Mouse (Mus musculus) embryonic facial prominence, embryonic 12.5 days (tissue): ENCODE measurements around the gene Rbm6. TPM values are rescaled to one million over a fixed set of nuclear protein-coding genes. Genes with fewer than 3 reads are reported as not detected.
A peak's percentile ranks its signal among the peaks of the same experiment; 100 is the strongest.

Experiments used
- ATAC-seq: fragments of 200-750 bp; cut with Nextera tagmentation; 2 replicates; pipeline ENCODE4 v1.8.0; 2017; ENCODE audit not compliant: insufficient number of reproducible peaks, insufficient read depth, low FRiP score, low TSS enrichment
- H3K27ac ChIP-seq: fragments of 300-500 bp; sonication (generic); 2 replicates; pipeline ENCODE4 v1.5.1; 2016; ENCODE audit warnings: mild to moderate bottlenecking
- H3K27me3 ChIP-seq: fragments of 300-500 bp; sonication (generic); 2 replicates; pipeline ENCODE4 v1.6.1; 2016; ENCODE audit warnings: mild to moderate bottlenecking, moderate library complexity
- H3K36me3 ChIP-seq: fragments of 300-500 bp; sonication (generic); 2 replicates; pipeline ENCODE4 v1.6.1; 2016; ENCODE audit warnings: mild to moderate bottlenecking
- H3K4me1 ChIP-seq: fragments of 300-500 bp; sonication (generic); 2 replicates; pipeline ENCODE4 v1.6.1; 2016
- H3K4me2 ChIP-seq: fragments of 300-500 bp; sonication (generic); replicated peaks from 2 replicates; pipeline ENCODE4 v1.6.1; 2016; ENCODE audit warnings: mild to moderate bottlenecking, moderate library complexity
- H3K4me3 ChIP-seq: fragments of 300-500 bp; sonication (generic); 2 replicates; pipeline ENCODE4 v1.5.1; 2016; ENCODE audit warnings: mild to moderate bottlenecking
- H3K9ac ChIP-seq: fragments of 300-500 bp; sonication (generic); 2 replicates; pipeline ENCODE4 v1.6.1; 2016; ENCODE audit warnings: mild to moderate bottlenecking, moderate library complexity
- H3K9me3 ChIP-seq: fragments of 300-500 bp; sonication (generic); 2 replicates; pipeline ENCODE4 v1.6.1; 2016; ENCODE audit warnings: mild to moderate bottlenecking, moderate library complexity
- WGBS: fragments of 180-500 bp; shearing (Covaris S2); methylation state at CpG from one replicate; pipeline ENCODE4 v1.1.7; 2016; 5-methylcytosine and 5-hydroxymethylcytosine counted together
- polyA plus RNA-seq: library from polyadenylated mRNA; unstranded; fragments of >200 nt; fragmentation: Nextera tagmentation; extraction: Ambion mirVana; gene quantifications from 2 replicates; pipeline ENCODE4 v1.2.1, GENCODE M21; 2016

Gene Rbm6
- polyA plus RNA-seq, 1 experiment from 2014 or later, result 110 TPM

DNA sequence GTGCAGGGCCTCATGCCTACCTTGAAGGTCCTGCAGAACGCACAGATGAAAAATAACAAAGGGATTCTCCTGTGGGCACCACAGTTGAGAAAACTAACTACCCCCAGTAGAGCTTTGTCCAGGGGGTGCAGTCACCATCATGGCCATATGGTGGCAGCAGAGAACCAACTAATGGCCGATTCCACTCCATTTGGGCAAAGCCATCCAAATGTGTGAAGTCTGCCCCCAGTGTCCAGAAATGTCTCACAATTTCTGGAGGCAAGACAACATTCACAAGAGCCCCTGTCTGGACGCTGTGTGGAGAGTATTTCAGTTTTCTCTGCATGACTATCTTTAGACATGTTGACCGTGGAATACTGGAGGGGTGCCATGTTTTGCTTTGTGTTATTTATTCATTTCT lies 31.7 kb upstream of the Rbm6 start:
- Histone ChIP-seq H3K27me3 (peaks cover 20% of the 10 kb centered on the region), H3K4me2 (no peak overlapping the region)
- 6% methylated on average over 4 of the region's 4 CpGs for WGBS

DNA sequence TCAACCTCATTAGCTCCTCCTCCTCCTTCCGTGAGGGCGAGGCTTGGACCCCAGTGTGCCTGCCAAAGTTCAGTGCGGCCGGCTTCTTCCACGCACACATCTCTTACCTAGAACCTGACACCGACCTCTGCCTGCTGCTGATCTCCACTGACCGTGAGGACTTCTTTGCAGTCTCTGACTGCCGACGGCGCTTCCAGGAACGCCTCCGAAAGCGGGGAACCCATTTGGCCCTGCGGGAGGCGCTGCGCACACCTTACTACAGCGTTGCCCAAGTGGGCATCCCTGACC lies 28.5 kb upstream of the Rbm6 start:
- Histone ChIP-seq H3K4me3 (peak overlapping the region; percentile 28; the same call in 1 of the 2 replicates), H3K4me2 (peak overlapping the region; percentile 61), H3K4me1 (peaks cover 12% of the 10 kb centered on the region), H3K27me3 (peaks cover 23% of the 10 kb centered on the region), H3K36me3 (peaks cover 16% of the 10 kb centered on the region), H3K9ac (peak overlapping the region; percentile 40; the same call in 1 of the 2 replicates), H3K9me3 (no peaks in the 10 kb centered on the region), H3K27ac (no peak overlapping the region)
- no peak for ATAC-seq
- 10% methylated on average over 17 of the region's 17 CpGs for WGBS

More for the DNA sequence above, 31.7 kb upstream of the Rbm6 start:
- no peaks in the 10 kb centered on the region for H3K9me3 ChIP-seq
- H3K4me1 ChIP-seq, result peaks cover 37% of the 10 kb centered on the region
- H3K36me3 ChIP-seq, result peaks cover 16% of the 10 kb centered on the region
- H3K27ac ChIP-seq, result no peak overlapping the region
- no peak for ATAC-seq
- H3K4me3 ChIP-seq, result no peak overlapping the region
- no peak overlapping the region for H3K9ac ChIP-seq

DNA sequence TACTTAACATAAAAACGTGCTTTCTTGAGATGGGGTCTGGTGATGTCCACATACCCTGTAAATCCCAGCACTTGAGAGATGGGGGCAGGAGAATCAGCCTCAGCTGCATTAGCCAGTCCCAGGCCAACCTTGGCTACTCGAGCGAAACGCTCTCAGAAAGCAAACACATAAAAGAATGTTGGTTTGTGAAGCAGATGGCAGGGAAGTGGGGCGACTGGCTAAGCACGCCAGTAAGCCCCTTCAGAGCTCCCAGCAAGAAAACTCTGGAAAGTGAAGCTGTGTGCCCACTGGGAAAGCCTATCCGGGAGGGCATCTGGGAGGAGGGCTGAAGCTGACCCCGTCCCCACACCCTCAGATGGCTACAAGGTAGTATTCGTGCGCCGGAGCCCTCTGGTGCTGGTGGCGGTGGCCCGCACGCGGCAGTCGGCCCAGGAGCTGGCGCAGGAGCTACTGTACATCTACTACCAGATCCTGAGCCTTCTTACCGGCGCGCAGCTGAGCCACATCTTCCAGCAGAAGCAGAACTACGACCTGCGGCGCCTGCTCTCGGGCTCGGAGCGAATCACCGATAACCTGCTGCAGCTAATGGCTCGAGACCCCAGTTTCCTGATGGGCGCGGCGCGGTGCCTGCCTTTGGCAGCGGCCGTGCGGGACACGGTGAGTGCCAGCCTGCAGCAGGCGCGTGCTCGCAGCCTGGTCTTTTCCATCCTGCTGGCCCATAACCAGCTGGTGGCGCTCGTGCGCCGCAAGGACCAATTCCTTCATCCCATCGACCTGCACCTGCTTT lies 28.0 kb upstream of the Rbm6 start:
- Histone ChIP-seq H3K4me1 (peaks cover 7% of the 10 kb centered on the region), H3K27me3 (peaks cover 23% of the 10 kb centered on the region), H3K36me3 (peaks cover 16% of the 10 kb centered on the region), H3K9ac (peak overlapping the region; percentile 40), H3K4me2 (peak overlapping the region; percentile 61), H3K27ac (no peak overlapping the region), H3K9me3 (no peaks in the 10 kb centered on the region), H3K4me3 (peak overlapping the region; percentile 28)
- 6% methylated on average over 44 of the region's 44 CpGs for WGBS
- 0 out of 2 replicates have a peak, but pooled peaks have one; percentile 30 for ATAC-seq

- peaks cover 6% of the 10 kb centered on the region; the same call in 1 of the 2 replicates for H3K4me1 ChIP-seq
- H3K9me3 ChIP-seq, result no peaks in the 10 kb centered on the region
- peaks cover 23% of the 10 kb centered on the region for H3K27me3 ChIP-seq
- H3K36me3 ChIP-seq, result peaks cover 16% of the 10 kb centered on the region
- H3K4me2 ChIP-seq, result no peak overlapping the region
- H3K27ac ChIP-seq, result no peak overlapping the region
- ATAC-seq, result no peak
- 71% methylated on average over 12 of the region's 12 CpGs for WGBS
- H3K9ac ChIP-seq, result peak overlapping the region; percentile 8; the same call in 1 of the 2 replicates
- H3K4me3 ChIP-seq, result no peak overlapping the region
Measured at GRCm38 (mm10) chr9:107899855-107900254, 26.8 kb upstream of the Rbm6 start.

DNA sequence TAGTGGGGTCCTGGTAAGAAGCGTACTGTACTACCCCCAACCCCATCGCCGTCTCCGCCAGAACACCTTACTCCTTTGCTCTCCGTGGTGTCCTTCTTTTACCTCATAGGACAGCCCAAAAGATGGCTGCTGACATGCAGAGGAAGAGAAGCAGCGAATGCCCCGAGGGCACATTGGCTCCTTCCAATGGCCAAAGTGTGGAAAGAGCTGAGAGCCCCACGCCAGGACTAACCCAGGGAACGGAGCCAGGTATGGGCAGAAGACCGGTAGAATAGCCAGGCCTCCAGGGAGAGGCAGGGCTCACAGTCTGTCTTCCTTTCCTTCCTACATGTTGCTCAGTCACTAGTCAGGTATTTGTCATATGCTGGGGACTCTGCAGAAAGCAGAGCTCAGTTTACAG lies 25.5 kb upstream of the Rbm6 start:
- no peak overlapping the region for H3K4me2 ChIP-seq
- 84% methylated on average over 10 of the region's 10 CpGs for WGBS
- no peak overlapping the region for H3K9ac ChIP-seq
- no peak overlapping the region for H3K4me3 ChIP-seq
- H3K4me1 ChIP-seq, result peaks cover 6% of the 10 kb centered on the region; the same call in 1 of the 2 replicates
- no peaks in the 10 kb centered on the region for H3K9me3 ChIP-seq
- H3K27me3 ChIP-seq, result peaks cover 23% of the 10 kb centered on the region
- peaks cover 16% of the 10 kb centered on the region for H3K36me3 ChIP-seq
- no peak overlapping the region for H3K27ac ChIP-seq
- ATAC-seq, result no peak

GRCm38 (mm10) chr9:107891023-107891422 lies 18.0 kb upstream of the Rbm6 start:
- Histone ChIP-seq H3K4me2 (no peak overlapping the region), H3K9me3 (no peaks in the 10 kb centered on the region), H3K4me1 (peaks cover 7% of the 10 kb centered on the region; the same call in 1 of the 2 replicates), H3K27me3 (no peaks in the 10 kb centered on the region), H3K27ac (no peak overlapping the region), H3K36me3 (no peaks in the 10 kb centered on the region), H3K9ac (no peak overlapping the region), H3K4me3 (no peak overlapping the region)
- WGBS, result 100% methylated on average over 1 of the region's 1 CpGs
- no peak for ATAC-seq

- H3K36me3 ChIP-seq, result no peaks in the 10 kb centered on the region
- H3K4me2 ChIP-seq, result no peak overlapping the region
- H3K9me3 ChIP-seq, result no peaks in the 10 kb centered on the region
- H3K4me1 ChIP-seq, result peaks cover 7% of the 10 kb centered on the region; the same call in 1 of the 2 replicates
- ATAC-seq, result no peak
- no peak overlapping the region for H3K9ac ChIP-seq
- 88% methylated on average over 6 of the region's 6 CpGs for WGBS
- H3K4me3 ChIP-seq, result no peak overlapping the region
- H3K27ac ChIP-seq, result no peak overlapping the region
- H3K27me3 ChIP-seq, result no peaks in the 10 kb centered on the region
Measured at GRCm38 (mm10) chr9:107890260-107890659, 17.2 kb upstream of the Rbm6 start.

DNA sequence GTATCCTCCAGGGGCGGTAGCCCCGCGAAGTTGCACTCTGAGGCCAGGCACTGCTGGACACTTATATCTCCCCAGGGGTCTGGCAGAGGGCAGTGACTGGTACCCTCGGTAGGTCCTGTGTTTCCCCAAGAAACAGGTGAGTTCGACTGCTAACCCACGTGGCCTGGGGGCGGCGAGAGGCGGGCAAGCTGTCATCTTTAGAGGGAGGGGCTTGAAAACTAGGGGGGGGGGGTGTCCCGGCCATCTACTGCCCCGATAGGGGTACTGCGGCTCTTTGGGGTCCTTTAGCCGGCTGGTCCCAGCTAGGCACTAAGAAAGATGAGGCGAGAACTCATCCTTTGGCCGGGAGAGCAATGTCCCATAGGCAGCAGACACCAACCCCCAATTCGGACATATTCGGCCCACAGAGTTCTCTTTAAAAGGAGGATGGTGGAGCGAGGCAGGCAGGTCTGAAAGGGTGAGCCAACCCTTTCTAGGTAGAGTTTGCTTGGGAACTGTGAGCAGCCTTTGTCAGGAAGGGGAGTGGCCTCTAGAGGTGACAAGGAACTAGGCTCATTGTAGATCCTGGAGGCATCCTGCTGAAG lies 15.3 kb upstream of the Rbm6 start:
- Histone ChIP-seq H3K4me1 (peaks cover 7% of the 10 kb centered on the region; the same call in 1 of the 2 replicates), H3K4me3 (peak overlapping the region; percentile 81), H3K27me3 (no peaks in the 10 kb centered on the region), H3K27ac (0 out of 2 replicates have a peak overlapping the region, but pooled peaks have one; percentile 48), H3K36me3 (no peaks in the 10 kb centered on the region), H3K9me3 (no peaks in the 10 kb centered on the region), H3K4me2 (peak overlapping the region; percentile 76), H3K9ac (peak overlapping the region; percentile 78)
- whole genome bisulfite sequencing, result under 1% methylated on average over 18 of the region's 18 CpGs
- peak; percentile 30 for ATAC-seq

GRCm38 (mm10) chr9:107887804-107888266 lies 14.8 kb upstream of the Rbm6 start, which contains the start of gene Mon1a:
Gene Mon1a (plus strand): TSS chr9:107888151.
- Histone ChIP-seq H3K4me1 (peaks cover 7% of the 10 kb centered on the region; the same call in 1 of the 2 replicates), H3K4me3 (peak within 1 kb of the TSS; percentile 81), H3K9me3 (no peaks in the 10 kb centered on the region), H3K27me3 (no peaks in the 10 kb centered on the region), H3K4me2 (peak within 1 kb of the TSS; percentile 76), H3K27ac (0 out of 2 replicates have a peak within 1 kb of the TSS, but pooled peaks have one; percentile 48), H3K9ac (peak within 1 kb of the TSS; percentile 78), H3K36me3 (no peaks in the 10 kb centered on the region)
- WGBS, result 1% methylated on average over 28 of the region's 28 CpGs
- ATAC-seq, result peak; percentile 90

- no peak for ATAC-seq
- WGBS, result 69% methylated on average over 4 of the region's 4 CpGs
Measured at GRCm38 (mm10) chr9:107880411-107880810, 7.4 kb upstream of the Rbm6 start.

DNA sequence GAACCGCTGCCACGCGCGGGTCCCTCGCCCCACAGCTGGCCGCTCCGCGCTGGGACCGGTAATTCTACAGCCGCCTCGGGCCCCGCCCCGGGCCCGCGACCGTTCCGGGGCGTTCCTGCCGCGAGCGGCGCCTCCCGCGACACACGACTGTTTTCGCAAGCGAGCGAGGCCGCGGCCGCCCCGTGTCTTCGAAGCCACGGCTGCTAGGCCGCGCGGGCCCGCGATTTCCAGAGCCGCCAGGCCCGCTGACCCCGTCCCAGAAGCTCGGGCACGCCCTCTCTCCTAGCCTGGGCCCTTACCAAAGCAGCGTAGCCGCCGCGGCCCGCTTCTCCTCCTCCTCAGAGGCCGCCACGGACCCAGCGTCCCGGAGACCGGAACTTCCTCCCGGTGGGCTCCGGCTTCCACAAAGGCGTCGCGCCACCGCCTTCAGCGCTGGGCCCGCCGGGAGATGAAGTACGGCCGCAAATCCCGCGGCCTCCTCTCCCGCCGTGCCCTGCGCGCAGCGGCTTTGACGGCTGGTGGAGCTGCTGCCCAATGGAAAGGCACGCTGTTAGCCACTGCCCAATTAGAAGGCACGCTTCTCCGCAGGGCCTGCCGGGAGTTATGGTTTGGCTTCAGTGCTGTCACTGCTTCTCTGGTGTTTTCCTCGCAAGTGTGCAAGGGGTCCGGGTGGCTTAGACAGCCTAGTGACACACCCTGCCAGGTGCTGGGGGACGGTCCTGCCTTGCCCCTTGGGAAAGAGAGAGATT lies 513 bp downstream of the Rbm6 start:
- peak overlapping the region; percentile 99 for H3K4me3 ChIP-seq
- peaks cover 7% of the 10 kb centered on the region; the same call in 1 of the 2 replicates for H3K4me1 ChIP-seq
- WGBS, result under 1% methylated on average over 80 of the region's 80 CpGs
- no peaks in the 10 kb centered on the region for H3K27me3 ChIP-seq
- H3K27ac ChIP-seq, result peak overlapping the region; percentile 93
- ATAC-seq, result peak; percentile 99
- H3K36me3 ChIP-seq, result 0 out of 2 replicates have a peak, but pooled peaks cover 4% of the 10 kb centered on the region
- peak overlapping the region; percentile 73 for H3K4me2 ChIP-seq
- peak overlapping the region; percentile 99 for H3K9ac ChIP-seq
- no peaks in the 10 kb centered on the region for H3K9me3 ChIP-seq

More at GRCm38 (mm10) chr9:107880411-107880810, 7.4 kb upstream of the Rbm6 start:
- Histone ChIP-seq H3K9me3 (no peaks in the 10 kb centered on the region), H3K27ac (no peak overlapping the region), H3K9ac (no peak overlapping the region), H3K36me3 (no peaks in the 10 kb centered on the region), H3K4me3 (no peak overlapping the region), H3K4me2 (no peak overlapping the region), H3K27me3 (no peaks in the 10 kb centered on the region), H3K4me1 (no peaks in the 10 kb centered on the region)
